Mouse (Mus musculus): ENCODE results near the gene Tssc4. TPM values are rescaled to one million over a fixed set of nuclear protein-coding genes. Genes with fewer than 3 reads are reported as not detected.

The Tssc4 gene
- polyA plus RNA-seq, 1 experiment from 2014 or later: 134 TPM

DNA sequence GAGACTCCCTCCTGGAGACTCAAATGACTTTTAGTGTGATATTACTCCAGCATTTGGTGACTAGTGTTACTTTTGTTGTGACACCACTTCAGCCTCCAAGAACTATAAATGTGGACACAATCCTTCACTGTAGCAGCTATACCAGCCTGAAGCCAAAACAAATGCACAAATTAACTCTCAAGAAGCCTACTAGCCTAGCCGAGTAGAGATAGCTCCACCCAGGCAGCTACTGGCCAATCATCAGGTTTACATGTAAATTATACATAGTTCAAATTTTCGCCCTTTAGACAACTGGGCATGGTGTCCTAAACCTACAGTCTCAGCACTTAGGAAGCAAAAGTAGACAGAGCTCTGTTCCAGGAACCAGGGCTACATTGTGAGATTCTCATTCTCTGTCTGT is 17.7 kb upstream of the Tssc4 start:
- 69% methylated on average over 2 of the region's 2 CpGs for WGBS
- Histone ChIP-seq H3K27ac (no peak overlapping the region), H3K27me3 (ENCODE audit: insufficient read depth, poor library complexity, severe bottlenecking) (no peaks in the 10 kb centered on the region; the same call in 1 of the 2 replicates), H3K4me3 (no peak overlapping the region), H3K4me1 (replicated peaks) (peaks cover 40% of the 10 kb centered on the region), H3K9me3 (no peaks in the 10 kb centered on the region), H3K36me3 (peaks cover 5% of the 10 kb centered on the region)
- no peak for DNase-seq (ENCODE audit: low spot score)

DNA sequence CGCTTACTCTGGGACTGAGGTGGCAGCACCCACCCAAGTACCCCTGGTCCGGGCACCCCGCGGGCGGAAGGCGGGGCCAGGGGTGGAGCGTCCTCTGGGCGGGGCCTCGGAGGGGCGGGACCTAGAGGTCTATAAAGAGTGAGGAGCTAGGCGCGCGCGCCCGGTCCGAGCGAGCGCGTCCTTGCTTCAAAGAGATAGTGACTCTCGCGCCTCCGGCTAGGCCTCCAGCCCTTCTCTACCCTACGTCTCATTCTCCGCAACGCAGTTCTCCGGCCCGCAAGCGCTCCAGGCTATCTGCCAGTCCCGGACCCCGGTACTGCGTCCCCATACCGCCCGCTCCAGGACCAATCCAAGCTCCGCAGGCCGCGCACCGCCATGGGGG is 16.4 kb upstream of the Tssc4 start, which contains the start of gene Cd81:
Cd81 (plus strand) TSS at position 114 of the 382 bp plus-strand sequence.
- H3K9me3 ChIP-seq: no peaks in the 10 kb centered on the region
- peak within 1 kb of the TSS; percentile 95 for H3K4me3 ChIP-seq
- no peaks in the 10 kb centered on the region; the same call in 1 of the 2 replicates for H3K27me3 ChIP-seq (ENCODE audit: insufficient read depth, poor library complexity, severe bottlenecking)
- WGBS: under 1% methylated on average over 37 of the region's 37 CpGs
- peak within 1 kb of the TSS; percentile 95 for H3K27ac ChIP-seq
- DNase-seq (ENCODE audit: low spot score): peak; percentile 85
- H3K4me1 ChIP-seq (replicated peaks): peaks cover 53% of the 10 kb centered on the region
- H3K36me3 ChIP-seq: peaks cover 18% of the 10 kb centered on the region

DNA sequence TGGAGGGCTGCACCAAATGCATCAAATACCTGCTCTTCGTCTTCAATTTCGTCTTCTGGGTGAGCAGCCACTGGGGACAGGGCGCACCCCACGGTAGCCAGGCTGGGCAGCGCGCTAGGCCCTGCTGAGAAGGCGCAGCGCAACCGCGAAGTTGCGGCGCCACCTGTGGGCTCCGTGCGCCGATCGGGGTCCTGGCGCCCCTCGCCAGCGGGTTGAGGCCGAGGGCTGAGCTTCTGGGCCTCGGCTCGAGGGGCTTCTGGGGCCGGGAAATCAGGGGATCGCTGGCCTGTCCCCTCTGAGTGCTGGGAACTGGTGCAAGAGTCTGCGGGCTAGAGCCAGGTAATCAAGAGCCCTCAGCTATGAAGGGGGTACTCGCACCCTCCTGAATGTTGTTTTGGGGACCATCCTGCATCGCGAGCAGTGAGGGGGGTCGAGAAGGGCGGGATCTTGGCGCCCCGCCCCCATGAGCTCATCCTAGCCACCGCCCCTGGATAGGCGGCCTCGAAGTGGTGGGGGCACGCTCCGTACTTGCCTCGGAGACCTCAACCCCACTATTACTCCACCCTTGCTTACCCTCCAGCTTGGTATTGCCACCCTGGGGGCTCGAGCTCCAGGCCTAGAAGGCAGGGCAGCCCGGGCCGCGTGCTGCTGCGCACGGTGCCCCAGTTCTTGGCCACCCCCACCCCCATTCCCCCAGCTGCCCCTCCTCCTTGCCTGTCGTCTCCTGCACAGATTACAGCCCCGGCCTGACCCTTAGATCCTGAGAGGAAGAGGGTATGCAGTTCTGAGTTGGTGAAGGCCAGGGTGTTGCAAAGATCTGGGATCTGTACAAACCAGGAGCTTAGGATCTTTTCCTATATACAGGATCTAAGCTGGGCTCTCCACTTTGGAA is 15.8 kb upstream of the Tssc4 start:
- H3K27ac ChIP-seq: peak overlapping the region; percentile 95
- peaks cover 59% of the 10 kb centered on the region for H3K4me1 ChIP-seq (replicated peaks)
- peak overlapping the region; percentile 95 for H3K4me3 ChIP-seq
- DNase-seq (ENCODE audit: low spot score): peak; percentile 73
- H3K27me3 ChIP-seq (ENCODE audit: insufficient read depth, poor library complexity, severe bottlenecking): no peaks in the 10 kb centered on the region; the same call in 1 of the 2 replicates
- no peaks in the 10 kb centered on the region for H3K9me3 ChIP-seq
- under 1% methylated on average over 46 of the region's 46 CpGs for WGBS
- H3K36me3 ChIP-seq: peaks cover 24% of the 10 kb centered on the region

DNA sequence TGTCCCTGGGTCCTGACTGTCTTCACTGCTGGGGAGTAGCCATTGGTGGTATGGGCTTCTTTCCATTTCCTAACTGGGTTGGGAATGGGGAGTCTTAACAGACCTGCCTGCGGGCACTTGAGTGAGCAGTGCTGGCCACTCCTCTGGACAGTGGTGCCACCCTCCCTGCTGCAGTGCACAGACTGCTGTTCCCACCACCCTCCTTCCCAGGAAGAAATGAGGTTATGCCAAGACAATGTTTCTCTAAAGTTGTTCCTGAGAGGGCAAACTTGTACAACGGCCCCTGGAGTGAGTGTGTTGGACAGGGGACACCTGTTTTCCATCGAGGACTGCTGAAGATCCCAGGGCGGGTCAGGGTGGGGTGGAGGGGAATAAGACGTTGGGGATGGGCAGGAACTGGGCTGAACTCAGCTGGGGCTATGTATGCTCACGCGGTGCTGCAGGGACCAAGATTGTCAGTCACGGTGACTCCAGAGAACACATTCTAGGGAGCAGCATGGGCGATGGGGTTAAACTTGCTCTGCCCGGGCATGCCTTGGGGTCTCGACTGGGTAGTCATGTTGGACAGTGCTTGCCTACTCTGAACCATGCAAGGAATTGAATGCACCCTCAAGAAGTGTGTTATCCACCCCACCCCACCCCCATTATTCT is 15.0 kb upstream of the Tssc4 start:
- WGBS: 75% methylated on average over 11 of the region's 11 CpGs
- no peak for DNase-seq (ENCODE audit: low spot score)
- H3K4me1 ChIP-seq (replicated peaks): peaks cover 67% of the 10 kb centered on the region

DNA sequence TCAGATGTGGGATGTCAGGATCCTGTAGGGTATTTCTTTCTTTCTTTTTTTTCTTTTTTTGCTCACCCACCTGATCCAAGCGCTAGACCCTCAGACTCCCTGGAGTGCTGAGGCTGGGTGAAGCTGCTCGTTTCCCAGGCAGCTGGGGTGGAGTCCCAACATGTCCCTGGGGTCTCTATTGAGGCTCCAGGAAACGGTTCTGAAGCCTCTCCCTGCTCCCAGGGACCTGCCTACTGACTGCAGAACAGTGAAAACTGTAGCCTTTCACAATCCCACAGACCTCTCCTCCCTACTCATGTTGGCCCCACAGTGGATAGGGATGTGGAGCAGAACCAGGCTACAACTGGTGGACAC is 14.5 kb upstream of the Tssc4 start:
- WGBS: 53% methylated on average over 3 of the region's 3 CpGs
- Histone ChIP-seq H3K4me1 (replicated peaks) (peaks cover 70% of the 10 kb centered on the region), H3K36me3 (peaks cover 36% of the 10 kb centered on the region), H3K4me3 (peak overlapping the region; percentile 95), H3K27ac (peak overlapping the region; percentile 42; the same call in 1 of the 2 replicates), H3K9me3 (no peaks in the 10 kb centered on the region), H3K27me3 (ENCODE audit: insufficient read depth, poor library complexity, severe bottlenecking) (no peaks in the 10 kb centered on the region; the same call in 1 of the 2 replicates)
- no peak for DNase-seq (ENCODE audit: low spot score)

More for the DNA sequence above, 15.0 kb upstream of the Tssc4 start:
- H3K4me3 ChIP-seq: peak overlapping the region; percentile 95
- peak overlapping the region; percentile 95 for H3K27ac ChIP-seq
- H3K36me3 ChIP-seq: peaks cover 33% of the 10 kb centered on the region
- no peaks in the 10 kb centered on the region for H3K9me3 ChIP-seq
- H3K27me3 ChIP-seq (ENCODE audit: insufficient read depth, poor library complexity, severe bottlenecking): no peaks in the 10 kb centered on the region; the same call in 1 of the 2 replicates

DNA sequence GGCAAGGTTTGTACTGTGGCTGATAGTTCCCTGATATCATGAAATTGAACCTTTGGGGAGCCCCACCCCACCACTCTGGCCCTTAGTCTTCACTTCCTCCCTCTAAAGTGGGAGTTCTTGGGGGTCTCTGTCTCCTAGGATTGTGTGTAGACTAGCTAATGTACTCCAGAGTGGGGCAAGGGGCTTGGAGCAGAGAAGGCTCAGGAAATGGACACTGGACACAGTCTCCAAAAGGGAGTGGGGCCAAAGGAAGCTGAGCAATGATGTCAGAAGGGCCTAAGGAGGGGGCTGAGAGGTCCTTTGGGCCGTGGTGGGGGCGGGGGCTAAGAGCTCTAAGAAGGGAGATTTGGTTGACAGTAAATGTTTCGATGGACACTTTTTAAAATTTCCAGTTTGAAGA is 14.0 kb upstream of the Tssc4 start:
- H3K4me3 ChIP-seq: peak overlapping the region; percentile 95

DNA sequence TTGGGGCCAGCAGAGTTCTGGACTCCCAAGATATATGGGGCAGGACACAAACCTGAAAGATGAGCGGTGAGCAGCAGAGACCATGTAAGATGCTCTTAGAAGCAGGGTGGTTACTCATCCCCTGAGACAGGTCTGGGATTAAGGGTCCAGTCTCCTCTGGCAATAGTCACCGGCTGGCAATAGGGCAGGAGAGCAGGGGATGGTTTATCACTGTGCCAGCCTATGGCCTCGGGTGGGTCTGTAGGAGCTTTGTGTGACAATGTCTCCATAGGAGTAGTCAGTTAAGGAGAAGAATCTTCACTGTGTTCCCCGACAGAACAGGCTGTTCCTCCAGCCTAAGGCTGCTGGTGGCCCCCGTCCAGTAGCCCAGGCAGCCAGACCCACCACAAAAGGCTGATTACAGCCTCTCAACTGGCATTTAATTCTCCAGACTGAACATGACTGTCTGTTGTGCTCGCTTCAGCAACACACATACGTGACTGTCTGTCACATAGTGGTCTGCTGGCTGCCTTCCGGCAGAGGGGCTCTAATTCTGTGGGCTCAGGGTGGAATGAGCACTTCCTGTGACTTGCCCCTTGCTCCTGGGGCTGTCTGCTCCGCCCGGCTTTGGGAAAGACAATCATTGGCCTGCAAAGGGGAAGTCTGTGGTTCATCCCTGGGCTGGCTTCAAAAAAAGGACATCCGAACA is 13.4 kb upstream of the Tssc4 start:
- Histone ChIP-seq H3K4me3 (peak overlapping the region; percentile 95; the same call in 1 of the 2 replicates), H3K9me3 (no peaks in the 10 kb centered on the region), H3K27ac (peak overlapping the region; percentile 31; the same call in 1 of the 2 replicates), H3K4me1 (replicated peaks) (peaks cover 70% of the 10 kb centered on the region), H3K27me3 (ENCODE audit: insufficient read depth, poor library complexity, severe bottlenecking) (no peaks in the 10 kb centered on the region), H3K36me3 (peaks cover 45% of the 10 kb centered on the region)
- 83% methylated on average over 11 of the region's 11 CpGs for WGBS
- no peak for DNase-seq (ENCODE audit: low spot score)

More for the DNA sequence above, 14.0 kb upstream of the Tssc4 start:
- Histone ChIP-seq H3K36me3 (peaks cover 39% of the 10 kb centered on the region), H3K9me3 (no peaks in the 10 kb centered on the region), H3K27me3 (ENCODE audit: insufficient read depth, poor library complexity, severe bottlenecking) (no peaks in the 10 kb centered on the region; the same call in 1 of the 2 replicates), H3K27ac (peak overlapping the region; percentile 42; the same call in 1 of the 2 replicates), H3K4me1 (replicated peaks) (peaks cover 70% of the 10 kb centered on the region)
- WGBS: 91% methylated on average over 3 of the region's 3 CpGs
- no peak for DNase-seq (ENCODE audit: low spot score)

DNA sequence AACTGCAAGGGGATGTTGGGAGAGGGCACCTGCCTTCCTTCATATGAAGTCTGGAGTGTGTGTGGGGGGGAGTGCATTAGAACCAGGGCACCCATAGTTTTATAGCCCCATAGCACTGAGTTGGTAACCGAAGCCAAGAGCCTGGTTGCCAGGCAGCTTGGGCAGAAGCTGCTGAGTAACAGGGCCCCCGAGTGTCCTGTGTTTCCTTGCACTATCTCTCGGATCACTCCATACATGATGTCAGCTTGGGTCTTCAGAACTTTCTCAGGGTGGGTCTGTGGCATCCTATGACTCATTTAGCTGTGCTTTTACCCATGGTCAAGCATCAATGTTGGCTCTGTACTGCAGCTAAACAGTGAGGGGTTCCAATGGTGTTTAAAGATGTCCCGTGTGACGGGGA is 12.0 kb upstream of the Tssc4 start:
- H3K27ac ChIP-seq: no peak overlapping the region
- H3K27me3 ChIP-seq (ENCODE audit: insufficient read depth, poor library complexity, severe bottlenecking): no peaks in the 10 kb centered on the region
- H3K36me3 ChIP-seq: peaks cover 59% of the 10 kb centered on the region
- peaks cover 67% of the 10 kb centered on the region for H3K4me1 ChIP-seq (replicated peaks)
- 87% methylated on average over 5 of the region's 5 CpGs for WGBS
- H3K9me3 ChIP-seq: no peaks in the 10 kb centered on the region
- DNase-seq (ENCODE audit: low spot score): no peak
- H3K4me3 ChIP-seq: no peak overlapping the region

DNA sequence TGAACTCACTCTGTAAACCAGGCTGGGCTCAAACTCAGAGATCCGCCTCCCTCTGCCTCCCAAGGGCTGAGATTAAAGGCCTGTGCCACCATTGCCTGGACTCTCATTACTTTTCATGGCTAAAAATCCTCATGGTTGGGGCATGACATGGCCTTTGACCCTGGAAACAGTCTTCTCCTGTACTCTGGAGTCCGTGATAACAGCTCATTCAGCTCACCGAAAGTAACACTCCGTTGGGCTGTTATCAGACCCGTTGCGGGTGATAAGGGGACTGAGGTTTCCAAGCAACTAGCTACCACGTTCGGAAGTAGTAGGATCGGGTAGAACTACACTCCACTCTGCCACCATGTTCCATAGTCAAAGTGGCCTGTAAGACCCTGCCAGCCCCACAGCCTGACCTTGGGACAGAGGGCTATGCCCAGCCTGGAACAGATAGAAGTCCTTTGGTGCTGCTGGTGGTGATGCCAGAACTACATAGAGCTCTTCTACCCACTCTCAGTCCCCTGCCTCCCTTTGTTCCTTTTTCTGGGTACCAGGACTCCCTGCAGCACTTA is 11.3 kb upstream of the Tssc4 start:
- 83% methylated on average over 9 of the region's 9 CpGs for WGBS
- 0 out of 2 replicates have a peak overlapping the region, but pooled peaks have one; percentile 51 for H3K27ac ChIP-seq
- H3K36me3 ChIP-seq: peaks cover 66% of the 10 kb centered on the region
- no peak for DNase-seq (ENCODE audit: low spot score)
- H3K4me3 ChIP-seq: no peak overlapping the region
- peaks cover 61% of the 10 kb centered on the region for H3K4me1 ChIP-seq (replicated peaks)
- no peaks in the 10 kb centered on the region for H3K9me3 ChIP-seq
- H3K27me3 ChIP-seq (ENCODE audit: insufficient read depth, poor library complexity, severe bottlenecking): no peaks in the 10 kb centered on the region

DNA sequence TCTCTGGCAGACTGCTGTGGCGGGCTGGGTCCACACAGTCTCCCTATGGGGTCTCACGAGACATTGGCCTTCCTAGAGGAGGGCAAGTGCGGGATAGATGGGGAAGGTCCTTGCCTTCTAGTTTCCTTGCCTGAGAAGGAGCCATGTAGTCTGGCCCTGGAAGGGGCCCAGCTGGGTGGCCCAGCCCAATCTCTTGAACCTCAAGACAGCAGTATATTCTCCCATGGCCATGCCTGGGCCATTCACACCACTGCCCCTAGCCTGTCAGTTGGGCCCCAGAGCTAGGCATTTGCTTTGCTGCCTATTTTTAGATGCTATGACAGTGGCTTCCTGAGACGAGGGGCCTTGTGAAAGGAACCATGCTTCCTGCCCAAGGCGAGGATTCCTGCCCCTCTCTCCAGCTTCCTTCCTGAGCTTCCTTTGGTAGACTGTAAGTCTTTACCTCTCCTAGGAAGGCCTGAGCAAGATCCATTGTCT is 10.8 kb upstream of the Tssc4 start:
- Histone ChIP-seq H3K36me3 (peaks cover 71% of the 10 kb centered on the region), H3K27me3 (ENCODE audit: insufficient read depth, poor library complexity, severe bottlenecking) (no peaks in the 10 kb centered on the region), H3K9me3 (no peaks in the 10 kb centered on the region), H3K4me1 (replicated peaks) (peaks cover 59% of the 10 kb centered on the region), H3K27ac (0 out of 2 replicates have a peak overlapping the region, but pooled peaks have one; percentile 51), H3K4me3 (no peak overlapping the region)
- 74% methylated on average over 5 of the region's 5 CpGs for WGBS
- DNase-seq (ENCODE audit: low spot score): no peak

DNA sequence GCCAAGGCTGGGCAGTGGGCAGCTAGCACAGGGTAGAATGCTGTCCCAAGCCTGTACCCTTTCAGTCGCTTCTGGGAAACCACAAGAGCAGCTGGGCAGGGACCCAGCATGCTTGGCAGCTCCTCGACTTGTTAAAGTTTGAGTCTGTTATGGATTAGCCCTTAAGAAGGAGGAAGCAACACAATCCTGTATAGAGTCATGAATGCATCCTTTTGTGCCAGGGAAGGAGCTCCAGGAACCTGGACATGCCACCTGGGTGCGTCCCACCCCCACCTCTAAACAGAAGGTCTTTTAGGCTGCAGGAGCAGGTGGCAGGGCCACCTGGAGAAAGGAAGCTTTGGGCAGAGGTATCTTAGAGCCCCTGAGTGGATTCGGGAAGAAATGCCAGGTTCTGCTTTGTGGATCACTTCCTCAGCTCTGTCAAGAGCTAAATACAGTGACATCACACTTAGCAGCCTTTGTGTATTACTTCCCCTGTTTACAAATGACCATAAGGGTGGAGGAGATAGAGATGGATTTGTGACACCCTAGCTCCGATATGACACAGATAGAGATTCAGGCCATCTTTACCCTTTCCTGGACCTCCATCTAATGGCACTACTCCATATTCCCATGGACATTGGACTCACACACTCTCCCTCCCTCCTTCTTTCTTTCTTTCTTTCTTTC is 9.7 kb upstream of the Tssc4 start:
- 83% methylated on average over 5 of the region's 5 CpGs for WGBS
- H3K36me3 ChIP-seq: peaks cover 82% of the 10 kb centered on the region
- peak overlapping the region; percentile 51; the same call in 1 of the 2 replicates for H3K27ac ChIP-seq
- H3K9me3 ChIP-seq: no peaks in the 10 kb centered on the region
- no peak for DNase-seq (ENCODE audit: low spot score)
- no peaks in the 10 kb centered on the region for H3K27me3 ChIP-seq (ENCODE audit: insufficient read depth, poor library complexity, severe bottlenecking)
- no peak overlapping the region for H3K4me3 ChIP-seq
- H3K4me1 ChIP-seq (replicated peaks): peaks cover 55% of the 10 kb centered on the region

DNA sequence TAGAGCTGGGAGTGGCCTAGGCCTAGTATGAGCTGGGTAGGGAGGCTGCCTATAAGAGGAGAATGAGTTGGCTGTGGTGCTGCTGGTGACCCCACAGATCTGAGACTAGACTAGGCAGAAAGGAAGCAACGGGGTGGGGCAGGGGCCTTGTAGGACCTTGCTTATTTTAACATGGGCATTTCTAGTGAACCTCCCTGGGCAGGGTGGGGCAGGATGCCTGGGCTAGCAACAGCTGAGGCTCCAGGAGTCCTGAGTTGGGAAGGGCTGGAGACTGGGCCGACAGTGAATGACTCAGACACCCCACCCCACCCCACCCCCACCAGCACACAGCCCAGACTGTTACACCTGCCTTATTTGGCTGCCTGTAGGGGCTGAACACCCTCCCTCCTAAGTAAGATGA is 6.3 kb upstream of the Tssc4 start:
- peaks cover 96% of the 10 kb centered on the region for H3K36me3 ChIP-seq

More for the DNA sequence above, 6.3 kb upstream of the Tssc4 start:
- Histone ChIP-seq H3K27ac (no peak overlapping the region), H3K27me3 (ENCODE audit: insufficient read depth, poor library complexity, severe bottlenecking) (no peaks in the 10 kb centered on the region), H3K4me3 (no peak overlapping the region), H3K4me1 (replicated peaks) (peaks cover 28% of the 10 kb centered on the region), H3K9me3 (no peaks in the 10 kb centered on the region)
- 90% methylated on average over 2 of the region's 2 CpGs for WGBS
- no peak for DNase-seq (ENCODE audit: low spot score)
